In the genomic region with DNA sequence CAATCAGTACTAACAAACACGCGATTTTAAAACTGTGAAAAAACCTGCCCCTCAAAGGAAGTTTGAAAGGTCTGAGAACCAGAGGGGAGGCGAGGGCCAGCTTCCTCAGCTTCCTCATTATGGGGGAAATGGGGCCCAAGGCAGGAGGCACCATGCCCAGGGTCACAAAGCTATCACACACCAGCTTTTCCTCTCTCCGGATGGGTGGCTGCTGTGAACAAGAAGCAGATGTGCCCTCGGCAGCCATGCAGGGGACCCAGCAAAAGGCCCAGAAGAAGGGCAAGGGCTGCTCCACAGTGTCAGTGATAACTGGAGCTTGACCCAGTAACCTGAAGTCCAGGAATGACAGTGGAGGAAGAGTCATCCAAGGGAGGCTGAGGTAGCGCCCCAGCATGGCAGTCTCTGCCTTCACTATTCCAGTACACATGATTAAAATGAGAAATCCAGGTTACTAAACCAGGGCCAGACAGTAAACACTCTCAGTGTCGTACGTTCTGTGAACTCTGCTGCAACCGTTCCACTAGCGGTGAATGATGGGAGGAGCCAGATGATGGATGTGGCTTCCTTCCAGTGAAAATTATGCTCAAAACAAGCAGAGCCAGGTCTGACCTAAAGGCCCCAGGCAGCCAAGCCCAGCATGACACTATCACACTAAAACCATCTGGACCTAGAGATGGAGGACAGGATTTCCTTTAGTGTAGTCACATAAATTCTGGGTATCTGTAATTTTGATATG, we compare ENCODE assay signal across 8 mouse cellular contexts. TPM values are rescaled to one million over a fixed set of nuclear protein-coding genes. Genes with fewer than 3 reads are reported as not detected.
DNase-seq lines count a peak whose midpoint lies in the region; ATAC-seq and TF ChIP-seq lines count a peak whose summit lies in the region.

No protein-coding gene starts in this region.

- 29% methylated on average over 10 of the region's 10 CpGs for WGBS in liver, embryonic 11.5 days

- TF ChIP-seq CTCF in bone marrow macrophage, adult 2 months (IDR thresholded peaks at IDR 0.05; ENCODE audit: low read depth, low read length) = no peak

- TF ChIP-seq POLR2A in bone marrow macrophage, adult 2 months (IDR thresholded peaks at IDR 0.05; ENCODE audit: borderline replicate concordance, low read depth, low read length) = no peak

- peak; percentile 65 for DNase-seq in kidney, adult 11 months
- no peak for DNase-seq in kidney, adult 18-20 months
- no peak for DNase-seq in liver, embryonic 11.5 days (ENCODE audit: low spot score)
- DNase-seq in ovary, postnatal 14 days (ENCODE audit: low spot score) = no peak
- DNase-seq in gastrocnemius, adult 18-20 months (ENCODE audit: low spot score) = no peak

- no peak overlapping the region for H3K4me3 ChIP-seq in bone marrow macrophage, adult 2 months (ENCODE audit: insufficient read depth, low read length)
- H3K4me3 ChIP-seq in liver, embryonic 11.5 days (ENCODE audit: low read depth, low read length) = no peak overlapping the region

- no peaks in the 10 kb centered on the region for H3K27me3 ChIP-seq in liver, embryonic 11.5 days (replicated peaks; ENCODE audit: control insufficient read depth, insufficient read depth, low read length)

- 0 out of 2 replicates have a peak overlapping the region, but pooled peaks have one; percentile 12 for H3K9ac ChIP-seq in liver, embryonic 11.5 days (ENCODE audit: low read depth, low read length)

- peaks cover 3% of the 10 kb centered on the region; the same call in 1 of the 2 replicates for H3K36me3 ChIP-seq in liver, embryonic 11.5 days (ENCODE audit: control insufficient read depth, insufficient read depth, low read length)

- H3K27ac ChIP-seq in bone marrow macrophage, adult 2 months (ENCODE audit: insufficient read depth, low read depth, low read length) = peak overlapping the region; percentile 84
- peak overlapping the region; percentile 52 for H3K27ac ChIP-seq in liver, embryonic 11.5 days (ENCODE audit: low read depth, low read length)

- H3K9me3 ChIP-seq in liver, embryonic 11.5 days (ENCODE audit: control insufficient read depth, low read length) = no peaks in the 10 kb centered on the region

- peak; percentile 88 to 91 for ATAC-seq in hematopoietic stem cell, adult 5-6 weeks (replicated peaks in 1 of 2; ENCODE audit: insufficient read depth in 1 of 2, low FRiP score in 2 of 2, low TSS enrichment in 1 of 2, low read depth in 1 of 2, poor library complexity in 2 of 2, severe bottlenecking in 2 of 2)
- peak; percentile 62 for ATAC-seq in liver, embryonic 11.5 days (replicated peaks; ENCODE audit: low FRiP score)
- peak; percentile 44 for ATAC-seq in neutrophil, adult 5-6 weeks (ENCODE audit: extremely low read depth, insufficient number of reproducible peaks, low FRiP score, poor library complexity, severe bottlenecking)

- peaks cover 81% of the 10 kb centered on the region for H3K4me1 ChIP-seq in bone marrow macrophage, adult 2 months (ENCODE audit: control insufficient read depth, insufficient read depth, low read length)
- H3K4me1 ChIP-seq in liver, embryonic 11.5 days (replicated peaks; ENCODE audit: control insufficient read depth, insufficient read depth, low read length) = peaks cover 48% of the 10 kb centered on the region

- peak overlapping the region; percentile 36 for H3K4me2 ChIP-seq in liver, embryonic 11.5 days

RNA-seq across cellular contexts. Expression of a gene that starts 31.5 kb away (rescaled TPM):
- polyA plus RNA-seq in bone marrow macrophage, adult 2 months (2012; ENCODE audit: insufficient read depth, insufficient read length, missing spikeins) = 0.40 TPM in 1 of 2 replicates, not detected in the other
- total RNA-seq in hematopoietic stem cell, adult 5-6 weeks (2017) = 0.35 and 1.1 TPM in 2 replicates
- polyA plus RNA-seq in liver, embryonic 11.5 days (2014; fragmentation: Nextera tagmentation; extraction: Ambion mirVana) = 0.43 and 0.86 TPM in 2 replicates
- 5.9 and 9.8 TPM in 2 replicates for total RNA-seq in neutrophil, adult 5-6 weeks (2017)
- total RNA-seq in gastrocnemius, adult 18-20 months (2021) = under 1 TPM; 0.09 to 0.14 TPM

RNA-seq across cellular contexts. Expression of a gene that starts 42.1 kb away (rescaled TPM):
- 71.8 and 88.3 TPM in 2 replicates for polyA plus RNA-seq in bone marrow macrophage, adult 2 months (2012; ENCODE audit: insufficient read depth, insufficient read length, missing spikeins)
- total RNA-seq in hematopoietic stem cell, adult 5-6 weeks (2017) = 57.2 and 76.9 TPM in 2 replicates
- polyA plus RNA-seq in liver, embryonic 11.5 days (2014; fragmentation: Nextera tagmentation; extraction: Ambion mirVana) = 65.3 and 68.1 TPM in 2 replicates
- 56.7 and 60.5 TPM in 2 replicates for total RNA-seq in neutrophil, adult 5-6 weeks (2017)
- total RNA-seq in gastrocnemius, adult 18-20 months (2021) = 10 to 100 TPM; 10.6 to 13.1 TPM
